Mouse (Mus musculus): ENCODE results near the gene Adgrg4. TPM values are rescaled to one million over a fixed set of nuclear protein-coding genes. Genes with fewer than 3 reads are reported as not detected.

The Adgrg4 gene
- polyA plus RNA-seq, 1 experiment from 2014 or later, result not detected

Other genes starting within 250 kb of the Adgrg4 start
- gene Fhl1, start 138.4 kb upstream of the Adgrg4 start, polyA plus RNA-seq (2015; fragmentation: Nextera tagmentation; extraction: Ambion mirVana), result 545 and 603 TPM in 2 replicates
- 2.0 and 2.7 TPM in 2 replicates for gene Map7d3, start 47.8 kb upstream of the Adgrg4 start, polyA plus RNA-seq (2015; fragmentation: Nextera tagmentation; extraction: Ambion mirVana)
- not detected in 2 replicates for gene Brs3, start 172.9 kb downstream of the Adgrg4 start, polyA plus RNA-seq (2015; fragmentation: Nextera tagmentation; extraction: Ambion mirVana)
- gene Htatsf1, start 183.4 kb downstream of the Adgrg4 start, polyA plus RNA-seq (2015; fragmentation: Nextera tagmentation; extraction: Ambion mirVana), result 63.9 and 68.3 TPM in 2 replicates
- 0.23 TPM in 1 of 2 replicates, not detected in the other for gene Vgll1, start 217.9 kb downstream of the Adgrg4 start, polyA plus RNA-seq (2015; fragmentation: Nextera tagmentation; extraction: Ambion mirVana)